Mouse (Mus musculus) spleen, adult 2 months (tissue): ENCODE measurements around the gene Igfbp5. TPM values are rescaled to one million over a fixed set of nuclear protein-coding genes. Genes with fewer than 3 reads are reported as not detected.

Source experiments
- DNase-seq, 2 experiments: peaks; one replicate each; pipeline versions ENCODE4 v3.0.0 to v3.0.0-alpha.2; 2012 to 2021; ENCODE audit warnings: low spot score in 2 of 2, low read depth in 1 of 2
- H3K27ac ChIP-seq: fragments of 200-500 bp; 2 replicates; pipeline ENCODE4 v1.5.1; 2012; ENCODE audit warnings: low read length, inconsistent platforms; ENCODE audit not compliant: insufficient read depth
- H3K27me3 ChIP-seq: fragments of 200-500 bp; 2 replicates; pipeline ENCODE4 v1.6.1; 2012; ENCODE audit warnings: mild to moderate bottlenecking, moderate library complexity, low read length, inconsistent platforms; ENCODE audit not compliant: control insufficient read depth, insufficient read depth
- H3K36me3 ChIP-seq: fragments of 200-500 bp; 2 replicates; pipeline ENCODE4 v1.6.1; 2012; ENCODE audit warnings: mild to moderate bottlenecking, low read length, inconsistent platforms; ENCODE audit not compliant: control insufficient read depth, insufficient read depth
- H3K4me1 ChIP-seq: fragments of 200-500 bp; 2 replicates; pipeline ENCODE4 v1.6.1; 2011; ENCODE audit warnings: inconsistent platforms; ENCODE audit not compliant: control insufficient read depth, insufficient read depth, insufficient read length
- H3K4me3 ChIP-seq: fragments of 200-500 bp; 2 replicates; pipeline ENCODE4 v1.5.1; 2011; ENCODE audit warnings: mild to moderate bottlenecking, inconsistent platforms; ENCODE audit not compliant: insufficient read depth, insufficient read length; ENCODE audit errors: extremely low read depth
- CTCF ChIP-seq: fragments of 200-500 bp; IDR thresholded peaks from 2 replicates; pipeline ENCODE4 v1.5.1; 2011; ENCODE audit warnings: mild to moderate bottlenecking, inconsistent platforms; ENCODE audit not compliant: insufficient read depth, insufficient read length, insufficient replicate concordance; ENCODE audit errors: extremely low read depth
- POLR2A ChIP-seq: fragments of 200-500 bp; IDR thresholded peaks from 2 replicates; pipeline ENCODE4 v1.6.1; 2011; ENCODE audit warnings: low read depth, low read length, inconsistent platforms
- WGBS: fragments of 180-500 bp; shearing (Covaris S2); methylation state at CpG from one replicate; pipeline ENCODE4 v1.1.7; 2018; 5-methylcytosine and 5-hydroxymethylcytosine counted together
- polyA plus RNA-seq: library from polyadenylated mRNA; depleted of rRNA; stranded (reverse); fragments of >200 nt; gene quantifications from 2 replicates; pipeline ENCODE4 v1.2.3, GENCODE M21; 2012

Igfbp5 gene
- polyA plus RNA-seq, 1 experiment: 8.8 TPM

- no peaks in the 10 kb centered on the region for H3K36me3 ChIP-seq
- H3K27me3 ChIP-seq: peaks cover 23% of the 10 kb centered on the region
- no peak for TF ChIP-seq CTCF
- TF ChIP-seq POLR2A: no peak
- no peaks in the 10 kb centered on the region for H3K4me1 ChIP-seq
- under 1% methylated on average over 8 of the region's 8 CpGs for WGBS
- H3K4me3 ChIP-seq: no peak overlapping the region
- no peak overlapping the region for H3K27ac ChIP-seq
- DNase-seq: no peak
These were observed 2.2 kb downstream of the Igfbp5 start for GRCm38 (mm10) chr1:72872521-72872920.

GRCm38 (mm10) chr1:72871697-72872411 lies 2.8 kb downstream of the Igfbp5 start:
- no peak for DNase-seq
- peaks cover 23% of the 10 kb centered on the region for H3K27me3 ChIP-seq
- H3K27ac ChIP-seq: no peak overlapping the region
- TF ChIP-seq CTCF (no peak), POLR2A (no peak)
- H3K36me3 ChIP-seq: no peaks in the 10 kb centered on the region
- 3% methylated on average over 34 of the region's 34 CpGs for WGBS
- no peaks in the 10 kb centered on the region for H3K4me1 ChIP-seq
- 0 out of 2 replicates have a peak overlapping the region, but pooled peaks have one; percentile 2 for H3K4me3 ChIP-seq

- H3K4me1 ChIP-seq: no peaks in the 10 kb centered on the region
- H3K27ac ChIP-seq: no peak overlapping the region
- no peak for TF ChIP-seq POLR2A
- no peak for TF ChIP-seq CTCF
- 0 out of 2 replicates have a peak overlapping the region, but pooled peaks have one; percentile 2 for H3K4me3 ChIP-seq
- no peaks in the 10 kb centered on the region for H3K36me3 ChIP-seq
- WGBS: 3% methylated on average over 6 of the region's 6 CpGs
- H3K27me3 ChIP-seq: peaks cover 23% of the 10 kb centered on the region
- DNase-seq: no peak
These were observed 3.4 kb downstream of the Igfbp5 start for GRCm38 (mm10) chr1:72871337-72871696.

GRCm38 (mm10) chr1:72870615-72871336 lies 3.9 kb downstream of the Igfbp5 start:
- 2% methylated on average over 20 of the region's 20 CpGs for WGBS
- no peak for DNase-seq
- no peak overlapping the region for H3K27ac ChIP-seq

GRCm38 (mm10) chr1:72869681-72870614 lies 4.7 kb downstream of the Igfbp5 start:
- peaks cover 22% of the 10 kb centered on the region for H3K27me3 ChIP-seq

More at GRCm38 (mm10) chr1:72870615-72871336, 3.9 kb downstream of the Igfbp5 start:
- peaks cover 23% of the 10 kb centered on the region for H3K27me3 ChIP-seq
- no peaks in the 10 kb centered on the region for H3K36me3 ChIP-seq
- TF ChIP-seq CTCF: no peak
- TF ChIP-seq POLR2A: no peak
- H3K4me3 ChIP-seq: peak overlapping the region; percentile 47; the same call in 1 of the 2 replicates
- no peaks in the 10 kb centered on the region for H3K4me1 ChIP-seq

GRCm38 (mm10) chr1:72869275-72869674 lies 5.4 kb downstream of the Igfbp5 start:
- peaks cover 19% of the 10 kb centered on the region for H3K27me3 ChIP-seq
- H3K4me1 ChIP-seq: no peaks in the 10 kb centered on the region
- no peaks in the 10 kb centered on the region for H3K36me3 ChIP-seq
- TF ChIP-seq CTCF (no peak), POLR2A (no peak)
- H3K4me3 ChIP-seq: no peak overlapping the region
- H3K27ac ChIP-seq: no peak overlapping the region
- DNase-seq: no peak

More at GRCm38 (mm10) chr1:72869681-72870614, 4.7 kb downstream of the Igfbp5 start:
- WGBS: 9% methylated on average over 22 of the region's 22 CpGs
- no peaks in the 10 kb centered on the region for H3K4me1 ChIP-seq
- TF ChIP-seq POLR2A: no peak
- TF ChIP-seq CTCF: no peak
- H3K4me3 ChIP-seq: peak overlapping the region; percentile 47; the same call in 1 of the 2 replicates
- no peak overlapping the region for H3K27ac ChIP-seq
- H3K36me3 ChIP-seq: no peaks in the 10 kb centered on the region
- peak; percentile 5 to 43 for DNase-seq
